Mouse (Mus musculus): ENCODE measurements at regions not wholly inside any gene's neighbourhood (a gene's known extent, or its start where the extent isn't known, plus 50 kb on each side); places are given as distances from the start of the nearest gene placed in this dataset.
A peak's percentile ranks its signal among the peaks of the same experiment; 100 is the strongest.
"Not testable (repeated sequence)": the region's sequence is repeated elsewhere in the genome, so short reads cannot be mapped to it uniquely, and the experiment has no call there.

DNA sequence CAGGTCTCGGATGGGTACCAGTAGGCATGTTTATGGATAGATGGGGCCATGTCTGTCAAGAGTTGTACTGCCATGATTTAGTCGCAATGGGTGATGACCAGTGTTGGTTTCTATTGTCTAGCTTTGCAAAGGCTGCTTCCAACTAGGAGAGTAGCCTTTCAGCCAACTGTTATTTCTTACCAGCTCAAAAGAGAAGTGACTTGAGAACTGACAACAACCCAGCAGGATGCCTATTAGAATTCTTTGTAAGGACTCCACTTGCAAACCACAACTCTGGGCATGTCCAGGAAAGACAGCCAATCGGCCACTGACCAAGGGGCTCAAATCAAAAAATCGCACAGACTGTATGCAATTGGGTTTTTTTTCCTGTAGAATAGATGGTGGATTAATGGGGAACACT lies 200.9 kb downstream of the Dhx15 start:
- H3K9me3 ChIP-seq (replicated peaks; ENCODE audit: control insufficient read depth, low read length) = no peaks in the 10 kb centered on the region
- H3K4me3 ChIP-seq (replicated peaks; ENCODE audit: low read length) = no peak overlapping the region
- 83% methylated on average over 4 of the region's 4 CpGs for WGBS
- no peaks in the 10 kb centered on the region for H3K4me1 ChIP-seq (ENCODE audit: control insufficient read depth, insufficient read depth, low read length)
- no peaks in the 10 kb centered on the region for H3K27me3 ChIP-seq (ENCODE audit: control insufficient read depth, insufficient read depth, low read length)
- no peak overlapping the region for H3K9ac ChIP-seq (ENCODE audit: low read length)
- H3K36me3 ChIP-seq (ENCODE audit: control insufficient read depth, insufficient read depth, low read length) = no peaks in the 10 kb centered on the region
- no peak overlapping the region for H3K27ac ChIP-seq (ENCODE audit: low read length)
- no peak overlapping the region for H3K4me2 ChIP-seq (ENCODE audit: low read depth, low read length)
- ATAC-seq (ENCODE audit: insufficient read depth, low FRiP score) = no peak

- H3K9me3 ChIP-seq (replicated peaks; ENCODE audit: control insufficient read depth, low read length) = no peaks in the 10 kb centered on the region
- H3K36me3 ChIP-seq (ENCODE audit: control insufficient read depth, insufficient read depth, low read length) = no peaks in the 10 kb centered on the region
- WGBS = 82% methylated on average over 6 of the region's 6 CpGs
- no peak overlapping the region for H3K4me2 ChIP-seq (ENCODE audit: low read depth, low read length)
- ATAC-seq (ENCODE audit: insufficient read depth, low FRiP score) = no peak
- H3K4me1 ChIP-seq (ENCODE audit: control insufficient read depth, insufficient read depth, low read length) = no peaks in the 10 kb centered on the region
- no peak overlapping the region for H3K27ac ChIP-seq (ENCODE audit: low read length)
- H3K9ac ChIP-seq (ENCODE audit: low read length) = no peak overlapping the region
- H3K27me3 ChIP-seq (ENCODE audit: control insufficient read depth, insufficient read depth, low read length) = no peaks in the 10 kb centered on the region
- H3K4me3 ChIP-seq (replicated peaks; ENCODE audit: low read length) = no peak overlapping the region
Observed at GRCm38 (mm10) chr5:51988913-51989312, 201.4 kb downstream of the Dhx15 start.

- Histone ChIP-seq H3K27me3 (ENCODE audit: control insufficient read depth, insufficient read depth, low read length) (no peaks in the 10 kb centered on the region), H3K4me1 (ENCODE audit: control insufficient read depth, insufficient read depth, low read length) (no peaks in the 10 kb centered on the region), H3K4me2 (ENCODE audit: low read depth, low read length) (no peak overlapping the region), H3K4me3 (replicated peaks; ENCODE audit: low read length) (no peak overlapping the region), H3K27ac (ENCODE audit: low read length) (no peak overlapping the region), H3K9me3 (replicated peaks; ENCODE audit: control insufficient read depth, low read length) (no peaks in the 10 kb centered on the region), H3K36me3 (ENCODE audit: control insufficient read depth, insufficient read depth, low read length) (no peaks in the 10 kb centered on the region), H3K9ac (ENCODE audit: low read length) (no peak overlapping the region)
- ATAC-seq (ENCODE audit: insufficient read depth, low FRiP score) = no peak
- WGBS = 84% methylated on average over 6 of the region's 6 CpGs
Observed at GRCm38 (mm10) chr5:51984966-51985365, 205.3 kb downstream of the Dhx15 start.

DNA sequence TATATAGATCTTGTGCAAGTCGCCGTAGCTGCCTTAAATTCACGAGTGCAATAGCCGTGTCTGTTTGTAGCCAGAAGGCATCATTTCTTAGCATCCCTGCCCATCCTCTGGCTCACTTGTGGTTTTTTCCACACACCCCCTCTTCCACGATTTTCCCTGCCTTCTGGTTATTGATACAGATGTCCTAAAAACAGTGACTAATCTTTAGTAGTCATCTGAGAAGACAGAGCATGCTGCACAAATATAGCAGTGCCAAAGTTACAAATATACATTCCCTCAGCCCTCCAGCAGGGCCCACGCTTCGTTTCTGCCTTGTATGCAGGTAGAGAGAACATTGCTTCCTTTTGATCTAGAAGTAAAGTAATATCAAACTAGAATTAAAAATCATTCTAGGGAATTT lies 207.5 kb downstream of the Dhx15 start:
- Histone ChIP-seq H3K36me3 (ENCODE audit: control insufficient read depth, insufficient read depth, low read length) (no peaks in the 10 kb centered on the region), H3K4me3 (replicated peaks; ENCODE audit: low read length) (no peak overlapping the region), H3K27me3 (ENCODE audit: control insufficient read depth, insufficient read depth, low read length) (no peaks in the 10 kb centered on the region), H3K9ac (ENCODE audit: low read length) (no peak overlapping the region), H3K4me2 (ENCODE audit: low read depth, low read length) (no peak overlapping the region), H3K4me1 (ENCODE audit: control insufficient read depth, insufficient read depth, low read length) (no peaks in the 10 kb centered on the region), H3K9me3 (replicated peaks; ENCODE audit: control insufficient read depth, low read length) (no peaks in the 10 kb centered on the region), H3K27ac (ENCODE audit: low read length) (no peak overlapping the region)
- WGBS = 87% methylated on average over 7 of the region's 7 CpGs
- no peak for ATAC-seq (ENCODE audit: insufficient read depth, low FRiP score)

- WGBS = 71% methylated on average over 5 of the region's 5 CpGs
- H3K9me3 ChIP-seq (replicated peaks; ENCODE audit: control insufficient read depth, low read length) = no peaks in the 10 kb centered on the region
- no peak for ATAC-seq (ENCODE audit: insufficient read depth, low FRiP score)
- no peaks in the 10 kb centered on the region for H3K36me3 ChIP-seq (ENCODE audit: control insufficient read depth, insufficient read depth, low read length)
- H3K4me1 ChIP-seq (ENCODE audit: control insufficient read depth, insufficient read depth, low read length) = no peaks in the 10 kb centered on the region
- H3K9ac ChIP-seq (ENCODE audit: low read length) = no peak overlapping the region
- no peaks in the 10 kb centered on the region for H3K27me3 ChIP-seq (ENCODE audit: control insufficient read depth, insufficient read depth, low read length)
- H3K4me3 ChIP-seq (replicated peaks; ENCODE audit: low read length) = no peak overlapping the region
- no peak overlapping the region for H3K27ac ChIP-seq (ENCODE audit: low read length)
- no peak overlapping the region for H3K4me2 ChIP-seq (ENCODE audit: low read depth, low read length)
Observed at GRCm38 (mm10) chr5:51980901-51981300, 209.4 kb downstream of the Dhx15 start.

DNA sequence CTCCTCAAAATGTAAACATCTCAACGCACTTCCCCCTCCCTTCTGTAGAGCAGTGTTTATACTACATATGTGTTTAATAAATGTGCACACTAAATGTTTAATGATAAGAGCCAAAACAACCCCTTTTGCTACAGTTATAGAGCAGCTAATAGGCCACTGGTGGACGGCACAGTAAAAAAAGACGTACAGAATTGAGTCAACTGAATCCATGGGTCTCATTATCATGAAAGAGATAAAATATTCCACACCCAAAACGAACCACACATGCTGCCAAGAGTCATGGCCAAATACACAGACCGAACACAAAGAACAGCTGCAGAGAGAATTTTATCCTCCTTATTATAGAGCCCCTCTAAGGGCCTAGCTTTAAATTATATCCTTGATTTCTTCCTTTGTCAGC lies 237.8 kb downstream of the Dhx15 start:
- 0 out of 2 replicates have a peak, but pooled peaks have one; percentile 56 for ATAC-seq (ENCODE audit: insufficient read depth, low FRiP score)
- 31% methylated on average over 5 of the region's 5 CpGs for WGBS
- Histone ChIP-seq H3K27me3 (ENCODE audit: control insufficient read depth, insufficient read depth, low read length) (no peaks in the 10 kb centered on the region), H3K27ac (ENCODE audit: low read length) (no peak overlapping the region), H3K9me3 (replicated peaks; ENCODE audit: control insufficient read depth, low read length) (no peaks in the 10 kb centered on the region), H3K9ac (ENCODE audit: low read length) (no peak overlapping the region), H3K4me3 (replicated peaks; ENCODE audit: low read length) (no peak overlapping the region), H3K4me1 (ENCODE audit: control insufficient read depth, insufficient read depth, low read length) (0 out of 2 replicates have a peak, but pooled peaks cover 6% of the 10 kb centered on the region), H3K36me3 (ENCODE audit: control insufficient read depth, insufficient read depth, low read length) (no peaks in the 10 kb centered on the region), H3K4me2 (ENCODE audit: low read depth, low read length) (no peak overlapping the region)

DNA sequence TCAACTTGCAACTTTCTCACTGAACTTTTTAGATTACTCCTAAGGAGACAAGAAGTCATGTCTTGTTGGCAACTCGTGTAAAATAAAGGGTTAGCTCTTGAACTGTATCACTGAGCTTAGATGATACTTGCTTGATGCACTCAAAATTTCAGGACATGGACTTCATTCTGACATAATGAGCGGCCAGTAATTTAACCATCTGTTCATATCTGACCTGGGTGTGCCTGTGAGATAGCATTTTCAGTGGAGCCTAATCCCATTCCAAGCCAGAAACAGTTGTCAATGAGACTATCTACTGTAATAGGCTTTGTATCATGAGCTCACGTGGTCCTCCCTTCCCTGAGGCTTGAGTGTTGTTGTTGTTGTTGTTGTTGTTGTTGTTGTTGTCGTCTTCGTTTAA lies 240.3 kb downstream of the Dhx15 start:
- H3K36me3 ChIP-seq (ENCODE audit: control insufficient read depth, insufficient read depth, low read length) = no peaks in the 10 kb centered on the region
- no peak overlapping the region for H3K4me2 ChIP-seq (ENCODE audit: low read depth, low read length)
- ATAC-seq (ENCODE audit: insufficient read depth, low FRiP score) = no peak
- 0 out of 2 replicates have a peak, but pooled peaks cover 6% of the 10 kb centered on the region for H3K4me1 ChIP-seq (ENCODE audit: control insufficient read depth, insufficient read depth, low read length)
- WGBS = 81% methylated on average over 5 of the region's 5 CpGs
- no peak overlapping the region for H3K9ac ChIP-seq (ENCODE audit: low read length)
- H3K9me3 ChIP-seq (replicated peaks; ENCODE audit: control insufficient read depth, low read length) = no peaks in the 10 kb centered on the region
- no peaks in the 10 kb centered on the region for H3K27me3 ChIP-seq (ENCODE audit: control insufficient read depth, insufficient read depth, low read length)
- no peak overlapping the region for H3K27ac ChIP-seq (ENCODE audit: low read length)
- no peak overlapping the region for H3K4me3 ChIP-seq (replicated peaks; ENCODE audit: low read length)

DNA sequence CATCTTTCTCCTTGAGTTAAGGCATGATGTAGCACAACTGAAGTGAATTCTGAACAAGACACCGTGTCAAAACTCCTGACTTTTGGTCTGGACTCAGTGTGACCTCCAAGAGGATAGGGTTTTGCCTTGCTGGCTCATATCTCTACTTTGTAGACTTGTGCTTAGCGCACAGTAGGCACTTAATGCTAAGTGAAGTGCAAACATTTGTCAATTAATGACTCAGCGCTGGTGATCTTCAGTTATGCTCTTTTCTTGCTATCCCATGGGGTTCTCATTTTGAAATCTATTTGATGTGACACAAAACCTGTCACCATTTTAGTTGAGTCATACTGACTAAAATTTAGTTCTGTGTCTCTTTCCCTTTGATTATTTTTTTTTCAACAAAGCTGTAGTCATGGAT lies 244.3 kb downstream of the Dhx15 start:
- H3K27ac ChIP-seq (ENCODE audit: low read length) = no peak overlapping the region
- ATAC-seq (ENCODE audit: insufficient read depth, low FRiP score) = no peak
- H3K36me3 ChIP-seq (ENCODE audit: control insufficient read depth, insufficient read depth, low read length) = no peaks in the 10 kb centered on the region
- no peak overlapping the region for H3K4me3 ChIP-seq (replicated peaks; ENCODE audit: low read length)
- no peak overlapping the region for H3K9ac ChIP-seq (ENCODE audit: low read length)
- 0 out of 2 replicates have a peak, but pooled peaks cover 3% of the 10 kb centered on the region for H3K4me1 ChIP-seq (ENCODE audit: control insufficient read depth, insufficient read depth, low read length)
- no peaks in the 10 kb centered on the region for H3K9me3 ChIP-seq (replicated peaks; ENCODE audit: control insufficient read depth, low read length)
- no peaks in the 10 kb centered on the region for H3K27me3 ChIP-seq (ENCODE audit: control insufficient read depth, insufficient read depth, low read length)
- no peak overlapping the region for H3K4me2 ChIP-seq (ENCODE audit: low read depth, low read length)
- 91% methylated on average over 3 of the region's 3 CpGs for whole genome bisulfite sequencing

DNA sequence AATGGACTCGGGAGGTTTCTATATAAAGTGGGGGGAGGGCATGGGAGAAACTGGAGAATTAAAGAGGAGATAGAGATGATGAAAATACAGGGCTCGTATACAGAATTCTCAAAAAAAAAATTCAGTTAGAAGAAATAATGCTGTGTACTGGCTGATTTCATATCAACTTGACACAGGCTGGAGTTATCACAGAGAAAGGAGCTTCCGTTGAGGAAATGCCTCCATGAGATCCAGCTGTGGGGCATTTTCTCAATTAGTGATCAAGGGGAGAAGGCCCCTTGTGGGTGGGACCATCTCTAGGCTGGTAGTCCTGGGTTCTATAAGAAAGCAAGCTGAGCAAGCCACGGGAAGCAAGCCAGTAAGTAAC lies 248.4 kb downstream of the Dhx15 start:
- not testable (repeated sequence) for H3K4me1 ChIP-seq (ENCODE audit: control insufficient read depth, insufficient read depth, low read length); H3K9me3 ChIP-seq (replicated peaks; ENCODE audit: control insufficient read depth, low read length); H3K4me3 ChIP-seq (replicated peaks; ENCODE audit: low read length); H3K36me3 ChIP-seq (ENCODE audit: control insufficient read depth, insufficient read depth, low read length); H3K9ac ChIP-seq (ENCODE audit: low read length); H3K27ac ChIP-seq (ENCODE audit: low read length); ATAC-seq (ENCODE audit: insufficient read depth, low FRiP score); H3K27me3 ChIP-seq (ENCODE audit: control insufficient read depth, insufficient read depth, low read length); H3K4me2 ChIP-seq (ENCODE audit: low read depth, low read length)
- 52% methylated on average over 4 of the region's 4 CpGs for WGBS

Data from stomach, embryonic 16.5 days (tissue).